Mouse (Mus musculus): Measurements from ENCODE around the gene Hbb-bh2. TPM values are rescaled to one million over a fixed set of nuclear protein-coding genes. Genes with fewer than 3 reads are reported as not detected.
A peak's percentile ranks its signal among the peaks of the same experiment; 100 is the strongest.
"Not testable (repeated sequence)": the region's sequence is repeated elsewhere in the genome, so short reads cannot be mapped to it uniquely, and the experiment has no call there.

Hbb-bh2 gene
- polyA plus RNA-seq, 1 experiment: 0.10 TPM

DNA sequence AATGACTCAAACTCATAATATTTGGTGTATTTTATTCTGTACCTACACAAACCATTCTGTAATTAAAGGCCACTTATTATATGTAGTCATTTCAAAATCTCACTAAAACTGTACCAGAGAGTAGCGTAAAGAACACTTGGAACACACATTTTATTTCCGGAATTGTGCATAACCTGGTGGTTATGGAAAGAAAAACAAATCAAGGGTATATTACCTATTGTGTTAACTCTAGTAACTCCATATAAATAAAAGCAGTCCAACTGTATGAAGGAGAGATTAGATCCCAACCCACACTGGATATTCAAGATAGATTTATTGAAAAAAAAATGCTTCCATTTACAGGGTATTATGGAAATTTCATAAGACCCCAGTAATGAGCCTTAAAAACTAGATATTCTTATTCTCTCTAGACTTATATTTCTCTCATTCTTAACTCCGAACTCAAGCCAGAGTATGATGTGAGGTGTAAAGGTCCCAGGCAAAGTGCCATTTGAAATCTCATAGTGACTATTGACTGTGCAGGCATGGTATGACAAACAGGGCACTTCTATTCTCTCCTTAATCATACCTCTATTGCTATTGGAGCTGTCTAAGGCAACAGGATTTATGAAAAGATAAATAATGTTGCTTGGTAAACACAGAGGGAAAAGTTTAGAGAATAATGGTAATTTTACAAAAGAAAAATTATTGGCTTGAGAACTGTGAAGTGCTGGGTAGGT is 14.6 kb downstream of the Hbb-bh2 start:
- Histone ChIP-seq H3K36me3 (ENCODE audit: control insufficient read depth) (peaks cover 18% of the 10 kb centered on the region), H3K9me3 (ENCODE audit: control insufficient read depth, low read length) (no peaks in the 10 kb centered on the region), H3K4me3 (replicated peaks) (peak overlapping the region; percentile 63), H3K4me1 (ENCODE audit: control insufficient read depth) (peaks cover 54% of the 10 kb centered on the region), H3K27me3 (ENCODE audit: control insufficient read depth) (no peaks in the 10 kb centered on the region)
- TF ChIP-seq GATA1 (IDR thresholded peaks at IDR 0.05; ENCODE audit: low read length) (no peak), TAL1 (IDR thresholded peaks at IDR 0.05; ENCODE audit: low read length) (no peak)

DNA sequence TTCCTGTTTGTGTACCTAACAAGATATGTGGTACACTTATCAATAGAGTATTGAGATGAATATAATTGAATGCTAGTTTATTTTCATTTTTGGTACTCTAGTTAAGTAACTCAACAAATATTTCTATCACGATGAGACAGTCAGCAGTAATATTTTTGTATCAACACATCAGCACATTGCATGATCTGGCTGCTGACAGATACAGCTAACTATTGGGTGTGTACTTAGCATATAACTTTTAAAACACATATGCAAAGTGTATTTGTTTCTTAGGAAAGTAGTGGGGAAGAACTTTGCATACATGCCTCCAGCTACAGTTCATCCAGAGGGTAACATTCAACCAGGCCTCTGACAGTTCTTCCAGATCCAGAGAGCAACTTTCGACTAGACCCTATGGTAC is 15.7 kb downstream of the Hbb-bh2 start:
- H3K9me3 ChIP-seq (ENCODE audit: control insufficient read depth, low read length): no peaks in the 10 kb centered on the region
- peak overlapping the region; percentile 63 for H3K4me3 ChIP-seq (replicated peaks)
- H3K36me3 ChIP-seq (ENCODE audit: control insufficient read depth): peaks cover 18% of the 10 kb centered on the region
- no peaks in the 10 kb centered on the region for H3K27me3 ChIP-seq (ENCODE audit: control insufficient read depth)
- peaks cover 45% of the 10 kb centered on the region for H3K4me1 ChIP-seq (ENCODE audit: control insufficient read depth)
- TF ChIP-seq GATA1 (IDR thresholded peaks at IDR 0.05; ENCODE audit: low read length): no peak; the same call in 1 of the 2 replicates
- no peak; the same call in 2 of the 3 replicates for TF ChIP-seq TAL1 (IDR thresholded peaks at IDR 0.05; ENCODE audit: low read length)

DNA sequence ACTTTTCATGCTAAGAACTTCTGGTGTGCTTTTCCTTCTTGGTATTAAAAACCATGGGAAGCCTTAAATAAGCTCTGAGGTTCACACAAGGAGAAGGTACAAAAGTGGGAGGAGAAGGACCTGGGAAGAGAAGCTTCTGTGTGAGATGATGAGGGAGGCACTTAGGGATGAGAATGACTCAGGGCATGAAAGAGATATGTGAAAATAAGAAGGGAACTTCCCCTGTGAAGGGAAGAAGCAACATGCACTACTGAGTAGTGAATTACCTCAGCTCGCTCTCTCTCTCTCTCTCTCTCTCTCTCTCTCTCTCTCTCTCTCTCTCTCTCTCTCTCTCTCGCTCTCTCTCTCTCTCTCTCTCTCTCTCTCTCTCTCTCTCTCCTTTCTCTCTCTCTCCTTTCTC is 25.2 kb downstream of the Hbb-bh2 start:
- not testable (repeated sequence) for H3K27me3 ChIP-seq (ENCODE audit: control insufficient read depth); H3K9me3 ChIP-seq (ENCODE audit: control insufficient read depth, low read length)
- Histone ChIP-seq H3K4me1 (ENCODE audit: control insufficient read depth) (peaks cover 34% of the 10 kb centered on the region), H3K4me3 (replicated peaks) (peak overlapping the region; percentile 71), H3K36me3 (ENCODE audit: control insufficient read depth) (peaks cover 25% of the 10 kb centered on the region)

DNA sequence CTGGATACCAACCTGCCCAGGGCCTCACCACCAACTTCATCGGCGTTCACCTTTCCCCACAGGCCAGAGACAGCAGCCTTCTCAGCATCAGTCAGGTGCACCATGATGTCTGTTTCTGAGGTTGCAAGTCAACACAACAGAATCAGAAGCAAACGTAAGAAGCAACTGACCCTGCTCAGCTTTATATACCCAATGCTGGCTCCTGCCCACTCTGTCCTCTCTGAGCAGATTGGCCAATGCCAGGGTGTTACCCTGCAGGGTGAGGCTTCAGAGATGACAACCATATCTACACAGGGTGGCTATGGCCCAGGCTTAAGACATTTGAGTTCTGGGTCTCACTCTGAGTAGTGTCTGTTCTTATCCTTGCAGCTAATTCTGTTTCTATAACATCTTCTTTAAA is 26.6 kb downstream of the Hbb-bh2 start, which contains the start of gene Hbb-bt:
TSS of gene Hbb-bt (minus strand) at position 231 of the 400 bp plus-strand sequence.
- H3K36me3 ChIP-seq (ENCODE audit: control insufficient read depth): peaks cover 33% of the 10 kb centered on the region
- H3K9me3 ChIP-seq (ENCODE audit: control insufficient read depth, low read length): no peaks in the 10 kb centered on the region
- no peaks in the 10 kb centered on the region for H3K27me3 ChIP-seq (ENCODE audit: control insufficient read depth)
- peak within 1 kb of the TSS; percentile 71 for H3K4me3 ChIP-seq (replicated peaks)
- H3K4me1 ChIP-seq (ENCODE audit: control insufficient read depth): peaks cover 48% of the 10 kb centered on the region
- TF ChIP-seq TAL1 (IDR thresholded peaks at IDR 0.05; ENCODE audit: low read length) (no peak), GATA1 (IDR thresholded peaks at IDR 0.05; ENCODE audit: low read length) (peak; percentile 45)

DNA sequence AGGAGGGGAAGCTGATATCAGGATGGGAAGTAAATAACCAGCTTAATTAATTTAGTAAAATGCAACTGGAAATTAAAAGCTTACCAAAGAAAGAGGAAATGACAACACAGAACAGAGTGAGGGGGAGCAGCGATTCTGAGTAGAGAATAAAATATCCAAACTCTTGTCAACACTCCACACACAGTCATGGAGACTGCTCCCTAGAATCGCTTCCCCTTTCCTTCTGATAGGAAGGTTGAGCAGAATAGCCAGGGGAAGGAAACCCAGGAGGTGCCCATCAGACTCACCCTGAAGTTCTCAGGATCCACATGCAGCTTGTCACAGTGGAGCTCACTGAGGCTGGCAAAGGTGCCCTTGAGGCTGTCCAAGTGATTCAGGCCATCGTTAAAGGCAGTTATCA is 27.2 kb downstream of the Hbb-bh2 start:
- not testable (repeated sequence) for H3K9me3 ChIP-seq (ENCODE audit: control insufficient read depth, low read length); H3K27me3 ChIP-seq (ENCODE audit: control insufficient read depth); H3K4me3 ChIP-seq (replicated peaks)
- peaks cover 36% of the 10 kb centered on the region for H3K36me3 ChIP-seq (ENCODE audit: control insufficient read depth)
- H3K4me1 ChIP-seq (ENCODE audit: control insufficient read depth): peaks cover 54% of the 10 kb centered on the region

DNA sequence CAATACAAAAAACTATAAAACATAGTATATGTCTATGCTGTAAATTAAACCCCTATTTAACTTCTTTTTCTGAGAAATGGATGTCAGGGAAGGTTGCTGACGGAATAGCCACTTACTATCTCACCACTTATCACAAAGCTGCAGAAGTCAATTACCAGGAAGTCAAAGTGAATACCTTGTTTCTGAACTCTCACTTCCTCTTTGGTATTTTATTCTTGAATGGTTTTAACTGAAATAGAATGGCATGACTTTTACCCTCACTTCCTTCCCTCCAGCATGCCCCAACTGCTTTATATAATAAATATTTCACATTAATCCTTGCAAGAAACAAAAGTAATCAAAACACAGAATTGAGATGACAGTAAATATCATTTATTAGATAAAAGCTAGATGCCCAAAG is 28.1 kb downstream of the Hbb-bh2 start:
- H3K27me3 ChIP-seq (ENCODE audit: control insufficient read depth): no peaks in the 10 kb centered on the region
- peaks cover 36% of the 10 kb centered on the region for H3K36me3 ChIP-seq (ENCODE audit: control insufficient read depth)
- TF ChIP-seq GATA1 (IDR thresholded peaks at IDR 0.05; ENCODE audit: low read length) (no peak; the same call in 1 of the 2 replicates), TAL1 (IDR thresholded peaks at IDR 0.05; ENCODE audit: low read length) (no peak)
- peaks cover 62% of the 10 kb centered on the region for H3K4me1 ChIP-seq (ENCODE audit: control insufficient read depth)
- no peaks in the 10 kb centered on the region for H3K9me3 ChIP-seq (ENCODE audit: control insufficient read depth, low read length)
- peak overlapping the region; percentile 68 for H3K4me3 ChIP-seq (replicated peaks)

DNA sequence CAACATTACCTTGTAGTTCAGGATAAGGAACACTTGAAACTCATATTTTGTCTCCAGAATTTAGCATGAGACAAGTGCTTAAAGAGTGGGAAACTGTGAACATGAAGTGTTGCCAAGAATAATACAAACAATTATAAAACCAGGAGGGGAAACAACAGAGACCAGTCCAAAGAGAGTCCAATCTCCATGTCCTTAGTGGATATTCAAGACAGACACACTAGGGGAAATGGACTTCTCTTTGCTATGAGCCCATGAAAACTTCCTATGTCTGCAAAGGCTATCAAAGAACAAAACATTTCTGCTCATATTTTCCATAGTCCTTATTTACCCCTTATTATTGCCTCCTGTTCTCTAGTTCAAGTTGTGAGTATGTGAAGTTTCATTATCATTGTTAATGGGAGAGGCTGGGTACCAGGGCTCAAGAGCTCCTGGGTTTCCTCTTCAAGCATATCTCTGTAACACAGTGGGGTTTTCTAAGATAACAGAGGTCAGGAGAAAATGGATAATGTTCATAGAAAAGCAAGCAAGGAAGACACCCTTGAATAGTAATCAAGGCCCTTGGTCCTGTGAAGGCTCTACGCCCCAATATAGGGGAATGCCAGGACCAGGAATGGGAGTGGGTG is 29.0 kb downstream of the Hbb-bh2 start:
- TF ChIP-seq GATA1 (IDR thresholded peaks at IDR 0.05; ENCODE audit: low read length) (peak; percentile 42), TAL1 (IDR thresholded peaks at IDR 0.05; ENCODE audit: low read length) (peak; percentile 56)
- Histone ChIP-seq H3K4me1 (ENCODE audit: control insufficient read depth) (peaks cover 67% of the 10 kb centered on the region), H3K9me3 (ENCODE audit: control insufficient read depth, low read length) (no peaks in the 10 kb centered on the region), H3K27me3 (ENCODE audit: control insufficient read depth) (no peaks in the 10 kb centered on the region), H3K4me3 (replicated peaks) (peak overlapping the region; percentile 64), H3K36me3 (ENCODE audit: control insufficient read depth) (peaks cover 36% of the 10 kb centered on the region)

DNA sequence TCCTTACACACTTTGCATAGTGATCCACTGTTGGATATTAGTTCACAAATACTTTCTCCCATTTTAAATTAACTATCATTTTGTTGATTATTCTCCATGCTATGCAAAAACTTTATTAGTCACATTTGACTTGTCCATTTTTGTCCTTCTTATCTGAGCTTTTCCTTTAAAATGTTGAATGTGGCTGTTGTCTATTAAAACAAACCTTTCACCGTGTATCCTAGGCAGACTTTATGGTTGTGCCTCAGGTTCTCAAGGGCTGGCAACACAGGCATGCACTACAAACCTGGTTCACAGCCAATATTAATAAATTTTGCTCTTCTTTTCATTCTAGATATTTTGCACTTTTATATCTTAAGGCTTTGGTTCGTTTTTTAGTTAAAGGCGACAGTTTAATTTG is 29.6 kb downstream of the Hbb-bh2 start:
- Histone ChIP-seq H3K4me1 (ENCODE audit: control insufficient read depth) (peaks cover 64% of the 10 kb centered on the region), H3K27me3 (ENCODE audit: control insufficient read depth) (no peaks in the 10 kb centered on the region), H3K9me3 (ENCODE audit: control insufficient read depth, low read length) (no peaks in the 10 kb centered on the region), H3K36me3 (ENCODE audit: control insufficient read depth) (peaks cover 36% of the 10 kb centered on the region), H3K4me3 (replicated peaks) (peak overlapping the region; percentile 64)
- TF ChIP-seq TAL1 (IDR thresholded peaks at IDR 0.05; ENCODE audit: low read length) (no peak), GATA1 (IDR thresholded peaks at IDR 0.05; ENCODE audit: low read length) (no peak)

DNA sequence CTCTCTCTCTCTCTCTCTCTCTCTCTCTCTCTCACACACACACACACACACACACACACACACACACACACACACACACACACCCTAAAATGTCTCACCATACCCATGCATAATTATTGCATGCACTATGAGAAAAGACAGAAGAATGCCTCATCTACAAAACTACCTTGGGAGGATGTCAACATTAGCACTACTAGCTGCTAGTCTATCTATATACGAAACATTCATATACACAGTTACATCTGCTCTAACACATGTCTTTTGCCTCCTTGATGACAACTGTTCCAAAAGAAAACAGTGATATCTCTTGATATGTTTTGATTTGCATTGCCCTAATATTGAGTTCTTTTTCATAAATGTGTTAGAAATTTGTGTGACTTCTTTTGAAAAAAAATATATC is 30.0 kb downstream of the Hbb-bh2 start:
- Histone ChIP-seq H3K4me3 (replicated peaks) (peak overlapping the region; percentile 64), H3K27me3 (ENCODE audit: control insufficient read depth) (no peaks in the 10 kb centered on the region), H3K9me3 (ENCODE audit: control insufficient read depth, low read length) (no peaks in the 10 kb centered on the region), H3K4me1 (ENCODE audit: control insufficient read depth) (peaks cover 61% of the 10 kb centered on the region), H3K36me3 (ENCODE audit: control insufficient read depth) (peaks cover 36% of the 10 kb centered on the region)
- TF ChIP-seq GATA1 (IDR thresholded peaks at IDR 0.05; ENCODE audit: low read length) (no peak), TAL1 (IDR thresholded peaks at IDR 0.05; ENCODE audit: low read length) (peak; percentile 16; the same call in 1 of the 3 replicates)
